8 mouse cellular contexts compared by ENCODE assay signal in the genomic region with DNA sequence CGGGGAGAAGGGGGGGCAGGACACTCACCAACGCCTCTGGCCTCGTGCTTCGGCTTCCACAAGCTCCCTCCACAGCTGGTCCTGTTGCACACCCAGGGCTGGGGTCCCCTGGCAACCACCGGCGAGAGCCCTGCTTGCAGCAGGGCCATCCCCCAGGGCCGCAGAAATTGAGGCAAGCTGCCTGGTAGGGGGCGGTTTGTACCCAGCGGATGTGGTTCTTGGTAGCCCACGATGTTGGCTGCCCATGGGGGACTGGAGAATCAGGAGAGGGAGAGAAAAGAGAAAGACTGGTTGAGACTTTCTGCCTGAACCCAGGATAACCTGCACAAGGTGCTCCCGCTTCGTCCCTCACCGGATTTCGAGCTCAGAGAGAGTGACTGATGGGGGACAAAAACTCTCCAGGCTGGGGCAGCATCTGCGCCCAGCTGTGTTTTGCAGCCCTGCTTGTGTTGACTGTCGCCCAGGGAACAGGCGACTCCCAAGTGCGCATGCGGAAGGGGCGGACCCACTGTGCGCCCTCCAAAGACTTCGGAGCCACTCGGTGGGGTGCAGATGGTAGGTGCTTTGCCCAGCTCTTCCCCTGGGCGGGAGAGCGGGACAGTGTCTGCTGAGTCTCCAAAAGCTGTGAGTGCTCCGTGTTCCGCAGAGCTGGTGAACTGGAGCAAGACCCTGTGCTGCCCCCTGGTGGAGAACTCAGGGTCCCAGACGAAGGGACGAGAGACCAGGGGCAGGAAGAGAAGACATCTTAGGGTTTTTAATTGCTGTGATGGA. TPM values are rescaled to one million over a fixed set of nuclear protein-coding genes. Genes with fewer than 3 reads are reported as not detected.
DNase-seq lines count a peak whose midpoint lies in the region; ATAC-seq lines count a peak whose summit lies in the region.

A gene (minus strand): TSS at position 628 of the 771 bp plus-strand sequence.

- peak within 1 kb of the TSS; percentile 54 for H3K4me2 ChIP-seq in midbrain, embryonic 11.5 days

- no peaks in the 10 kb centered on the region for H3K36me3 ChIP-seq in limb, embryonic 10.5 days
- H3K36me3 ChIP-seq in midbrain, embryonic 11.5 days (ENCODE audit: control insufficient read depth, insufficient read depth, low read length), result no peaks in the 10 kb centered on the region

- peaks cover 10% of the 10 kb centered on the region for H3K4me1 ChIP-seq in limb, embryonic 10.5 days
- 0 out of 2 replicates have a peak, but pooled peaks cover 3% of the 10 kb centered on the region for H3K4me1 ChIP-seq in midbrain, embryonic 11.5 days (ENCODE audit: control insufficient read depth, insufficient read depth, low read length)

- no peaks in the 10 kb centered on the region for H3K9me3 ChIP-seq in limb, embryonic 10.5 days (replicated peaks)
- no peaks in the 10 kb centered on the region for H3K9me3 ChIP-seq in midbrain, embryonic 11.5 days (ENCODE audit: control insufficient read depth, low read length)

- H3K9ac ChIP-seq in midbrain, embryonic 11.5 days (ENCODE audit: low read length), result peak within 1 kb of the TSS; percentile 49

- DNase-seq in adrenal gland, adult (ENCODE audit: inconsistent age in 2 of 2, low spot score in 1 of 2), result peak; percentile 81 to 93
- DNase-seq in gastrocnemius, postnatal 14 days, result peak; percentile 82
- peak; percentile 91 for DNase-seq in induced T-regulatory cell, adult 2 months (ENCODE audit: low read depth)
- DNase-seq in limb, embryonic 10.5 days (ENCODE audit: low spot score), result peak; percentile 89
- peak; percentile 96 for DNase-seq in midbrain, embryonic 11.5 days (ENCODE audit: low spot score, missing footprints)
- peak; percentile 73 for DNase-seq in skeletal muscle tissue, adult 2 months (ENCODE audit: low read depth, low spot score)
- no peak for DNase-seq in MN1 (ENCODE audit: low spot score)

- peaks cover 7% of the 10 kb centered on the region; the same call in 1 of the 2 replicates for H3K27me3 ChIP-seq in limb, embryonic 10.5 days (ENCODE audit: low read depth, poor library complexity, severe bottlenecking)
- H3K27me3 ChIP-seq in midbrain, embryonic 11.5 days (ENCODE audit: control insufficient read depth, insufficient read depth, low read length), result no peaks in the 10 kb centered on the region

- intact Hi-C loops in gastrocnemius, postnatal 14 days (cut with DNase I; ENCODE audit: low total_unique reads), result loop anchor here (2.0 kb wide), 1 partner anchor 202 kb away; no protein-coding TSS in a partner anchor

- WGBS in limb, embryonic 10.5 days, result 7% methylated on average over 29 of the region's 29 CpGs
- WGBS in midbrain, embryonic 11.5 days, result 6% methylated on average over 29 of the region's 29 CpGs

- peak; percentile 93 for ATAC-seq in common myeloid progenitor, adult 5-6 weeks (replicated peaks; ENCODE audit: low read depth, poor library complexity, severe bottlenecking)
- peak; percentile 83 for ATAC-seq in midbrain, embryonic 11.5 days (ENCODE audit: low FRiP score)

- peak within 1 kb of the TSS; percentile 61 for H3K27ac ChIP-seq in limb, embryonic 10.5 days
- H3K27ac ChIP-seq in midbrain, embryonic 11.5 days (ENCODE audit: low read depth, low read length), result no peak within 1 kb of the TSS

- peak within 1 kb of the TSS; percentile 54 for H3K4me3 ChIP-seq in limb, embryonic 10.5 days
- peak within 1 kb of the TSS; percentile 30 for H3K4me3 ChIP-seq in midbrain, embryonic 11.5 days (ENCODE audit: low read depth, low read length)

RNA-seq across cellular contexts. Expression of the gene that starts here (rescaled TPM):
- 0.87 TPM in 1 of 2 replicates, not detected in the other for total RNA-seq in common myeloid progenitor, adult 5-6 weeks (2017)
- total RNA-seq in gastrocnemius, postnatal 14 days (2021), result not detected
- 0.84 and 1.2 TPM in 2 replicates for polyA plus RNA-seq in limb, embryonic 10.5 days (2016; fragmentation: Nextera tagmentation; extraction: Ambion mirVana)
- 0.57 and 1.0 TPM in 2 replicates for polyA plus RNA-seq in midbrain, embryonic 11.5 days (2014; fragmentation: Nextera tagmentation; extraction: Ambion mirVana)

Comparison
In these comparisons a context has a peak if more than half of its experiments do, and no peak if none do; other contexts are left out.
1. Peak in ATAC-seq in common myeloid progenitor, adult 5-6 weeks; RNA of the gene not detected or under 1 TPM.
2. Peak in DNase-seq in gastrocnemius, postnatal 14 days; RNA of the gene not detected or under 1 TPM.